Mouse (Mus musculus): ENCODE measurements at regions not wholly inside any gene's neighbourhood (a gene's known extent, or its start where the extent isn't known, plus 50 kb on each side); places are given as distances from the start of the nearest gene placed in this dataset.
A peak's percentile ranks its signal among the peaks of the same experiment; 100 is the strongest.

- DNase-seq, result no peak
Observed at GRCm38 (mm10) chr16:9359399-9360135, 529.7 kb downstream of the 1810013L24Rik start.

DNA sequence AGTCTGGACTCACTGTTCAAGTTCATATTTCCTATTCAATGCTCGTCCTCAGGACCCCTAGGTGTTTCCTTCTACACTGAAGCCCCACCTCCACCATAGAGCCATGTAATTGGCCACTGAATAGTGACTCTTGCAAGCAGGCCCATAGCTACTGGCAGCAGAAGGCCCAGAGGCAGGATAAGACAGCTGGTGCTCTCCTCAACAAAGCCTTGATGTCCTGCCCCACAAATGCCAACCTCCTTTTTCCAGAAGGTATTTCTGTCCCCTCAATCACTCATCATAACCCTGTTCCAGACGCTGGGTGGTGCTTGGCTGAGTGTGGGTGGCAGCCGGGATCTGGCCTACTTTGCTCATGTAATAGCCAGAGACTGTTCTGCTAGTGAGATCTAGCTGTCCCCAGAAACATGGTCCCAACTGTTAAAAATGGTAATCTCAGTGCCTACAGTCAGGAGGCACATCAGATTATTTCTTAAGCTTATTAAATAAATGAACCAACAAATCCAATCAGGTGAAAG, 530.9 kb downstream of the 1810013L24Rik start:
- DNase-seq, result no peak

DNA sequence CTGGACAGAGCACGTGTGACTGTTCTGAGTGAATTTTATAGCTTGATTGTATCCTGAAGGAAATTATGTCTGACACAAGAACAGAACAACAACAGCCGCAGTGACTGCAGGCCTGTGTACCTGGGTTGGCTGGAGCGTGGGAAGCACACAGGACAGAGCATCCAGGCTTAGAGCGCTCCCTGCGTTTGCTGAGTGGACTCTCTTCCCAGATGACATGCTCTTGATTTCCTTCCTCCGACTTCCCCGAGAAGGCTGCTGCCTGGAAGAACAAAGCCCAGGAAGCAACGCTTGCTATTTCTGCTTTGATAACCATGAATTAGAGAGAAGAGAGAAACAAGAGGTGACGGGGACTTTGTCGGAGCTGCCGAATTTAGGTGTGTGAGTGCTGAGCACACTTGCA, 532.2 kb downstream of the 1810013L24Rik start:
- DNase-seq, result no peak

DNA sequence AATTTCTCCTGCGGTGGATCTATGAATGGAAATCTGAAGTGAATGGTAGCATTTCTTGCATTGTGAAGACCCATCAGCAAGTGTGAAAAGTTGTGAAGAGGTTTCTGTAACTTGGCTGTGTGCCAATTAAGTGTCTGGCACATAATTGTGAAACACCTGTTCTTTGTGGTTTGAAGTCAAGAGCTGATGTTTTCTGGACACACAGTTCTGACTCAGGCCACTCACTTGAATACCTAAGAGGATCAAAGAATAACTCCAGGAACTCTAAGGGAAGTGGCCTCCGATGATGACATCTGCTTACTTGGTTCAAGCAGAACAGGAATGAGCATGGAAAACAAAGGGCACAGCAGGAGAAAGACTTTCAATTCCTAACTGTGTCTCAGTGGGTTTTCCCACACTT, 534.2 kb downstream of the 1810013L24Rik start:
- DNase-seq, result peak in 1 of 2 experiments; percentile 17

GRCm38 (mm10) chr16:9390986-9391385, 561.1 kb downstream of the 1810013L24Rik start:
- no peak for DNase-seq

DNA sequence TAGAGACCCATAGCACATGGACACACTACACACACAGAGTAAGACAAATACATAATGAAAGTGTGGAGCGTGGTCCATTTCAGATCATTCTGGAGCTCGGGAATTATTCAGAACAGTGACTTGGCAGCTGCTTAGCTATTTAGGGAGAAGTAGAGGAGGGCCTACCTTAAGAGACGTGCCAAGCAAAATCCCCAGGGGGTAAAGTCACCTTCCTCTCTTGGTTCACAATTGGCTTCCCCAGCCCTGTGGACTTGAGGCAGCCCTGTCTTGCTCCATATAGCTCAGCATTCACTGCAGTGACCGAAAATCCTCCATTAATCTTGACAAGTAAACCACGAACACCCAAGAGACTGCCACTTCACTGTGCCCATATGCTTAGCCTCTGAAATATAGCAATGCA, 574.8 kb downstream of the 1810013L24Rik start:
- no peak for DNase-seq

DNA sequence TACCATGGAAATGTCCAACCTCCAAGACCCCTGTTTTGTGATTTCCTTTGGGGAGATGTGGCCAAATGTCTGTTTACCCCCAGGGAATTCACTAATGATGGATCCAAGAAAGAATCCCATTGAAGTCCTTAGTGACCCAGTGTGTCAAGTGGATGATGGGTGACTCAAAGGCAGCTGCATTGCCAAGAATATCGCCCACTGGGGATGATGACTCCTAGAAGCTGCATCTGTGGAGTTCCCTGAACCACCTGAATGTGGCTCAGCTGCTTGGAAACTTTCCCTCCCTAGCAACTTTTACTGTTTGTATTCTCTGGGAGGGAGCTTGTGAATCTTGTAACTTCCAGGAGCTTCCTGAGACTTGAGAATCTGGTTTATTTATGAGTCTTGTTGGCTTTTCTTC, 578.3 kb downstream of the 1810013L24Rik start:
- no peak for DNase-seq

GRCm38 (mm10) chr16:9430509-9430908, 564.9 kb downstream of the Grin2a start:
- no peak for DNase-seq

DNA sequence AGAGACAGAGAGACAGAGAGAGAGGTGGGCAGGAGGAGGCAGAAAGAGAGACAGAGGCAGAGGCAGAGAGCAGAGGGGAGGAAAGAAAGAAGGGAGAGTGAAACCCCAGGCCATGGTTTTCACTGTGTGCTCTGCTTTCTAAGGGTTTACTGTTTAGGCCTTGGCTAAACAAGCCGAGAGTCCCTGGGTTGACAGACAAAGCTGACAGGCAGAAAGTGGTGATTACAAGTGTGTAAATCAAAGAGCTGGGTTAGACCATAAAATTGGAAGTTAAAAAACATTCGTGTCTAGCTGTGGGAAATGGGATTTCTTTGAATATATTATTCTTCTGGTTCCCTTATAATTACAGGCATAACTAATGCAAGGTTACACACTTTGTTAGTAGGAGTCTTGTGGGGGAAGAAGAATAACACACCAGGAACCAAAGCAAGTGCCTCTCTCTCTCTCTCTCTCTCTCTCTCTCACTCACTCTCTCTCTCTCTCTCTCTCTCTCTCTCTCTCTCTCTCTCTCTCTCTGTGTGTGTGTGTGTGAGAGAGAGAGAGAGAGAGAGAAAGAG, 556.0 kb downstream of the Grin2a start:
- no peak for DNase-seq

- DNase-seq, result no peak
Observed at GRCm38 (mm10) chr16:9439891-9440290, 555.5 kb downstream of the Grin2a start.

GRCm38 (mm10) chr16:9452058-9452457, 543.3 kb downstream of the Grin2a start:
- no peak for DNase-seq

GRCm38 (mm10) chr16:9457574-9457973, 537.8 kb downstream of the Grin2a start:
- no peak for DNase-seq

DNA sequence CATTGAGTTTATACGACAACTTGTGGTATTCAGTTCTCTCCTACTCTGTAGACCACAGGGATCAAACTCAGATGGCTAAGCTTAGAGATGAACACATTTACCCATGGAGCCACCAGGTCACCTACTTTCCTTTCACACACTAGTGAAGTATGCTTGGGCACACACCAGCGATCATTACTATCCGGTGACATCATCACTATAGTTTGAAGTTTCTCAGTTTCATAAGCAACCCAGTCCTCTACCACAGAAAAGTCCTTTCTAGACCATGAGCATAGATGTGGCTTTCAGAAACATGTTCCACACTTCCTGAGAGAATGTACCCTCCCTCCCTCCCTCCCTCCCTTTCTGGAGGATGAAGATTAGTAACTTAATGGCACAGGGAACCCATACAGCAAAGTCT, 532.9 kb downstream of the Grin2a start:
- no peak for DNase-seq

DNA sequence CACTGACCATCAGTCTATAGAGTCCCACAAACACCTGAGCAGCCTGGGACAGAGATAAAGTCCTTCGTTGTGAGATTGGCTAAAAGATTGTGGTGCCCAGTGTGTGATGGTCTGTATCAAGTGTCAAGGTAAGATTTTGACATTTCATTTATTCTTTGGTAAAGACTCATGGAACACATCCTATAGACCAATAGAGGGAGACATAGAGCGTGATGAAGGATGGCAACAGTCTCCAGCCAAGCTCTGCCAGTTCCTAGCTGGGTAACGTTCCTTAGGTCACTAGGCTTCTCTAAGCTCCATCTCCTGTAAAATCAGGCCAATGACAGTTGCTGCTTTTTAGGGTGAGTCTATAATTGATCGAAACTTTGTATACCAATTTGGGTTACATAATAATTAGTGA, 526.0 kb downstream of the Grin2a start:
- no peak for DNase-seq

DNA sequence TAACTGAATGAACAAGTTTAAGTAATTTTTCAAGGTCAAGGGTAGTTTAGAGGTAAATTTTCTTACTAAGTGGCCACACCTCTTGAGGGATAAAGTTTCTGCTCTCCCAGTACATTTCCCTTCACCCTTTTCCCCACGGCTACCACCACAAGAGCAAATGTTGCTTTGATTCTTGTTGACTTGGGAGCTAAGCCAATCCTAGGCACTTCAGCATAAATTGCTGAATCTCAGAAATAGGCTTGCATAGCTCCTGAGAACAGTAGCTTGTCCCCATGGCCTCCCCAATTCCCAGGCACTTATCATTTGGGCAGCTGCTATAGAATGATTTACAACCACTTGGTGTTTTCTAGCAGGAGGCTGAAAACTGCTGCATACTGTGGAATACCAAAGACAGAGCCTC, 510.1 kb downstream of the Grin2a start:
- DNase-seq, result no peak

DNA sequence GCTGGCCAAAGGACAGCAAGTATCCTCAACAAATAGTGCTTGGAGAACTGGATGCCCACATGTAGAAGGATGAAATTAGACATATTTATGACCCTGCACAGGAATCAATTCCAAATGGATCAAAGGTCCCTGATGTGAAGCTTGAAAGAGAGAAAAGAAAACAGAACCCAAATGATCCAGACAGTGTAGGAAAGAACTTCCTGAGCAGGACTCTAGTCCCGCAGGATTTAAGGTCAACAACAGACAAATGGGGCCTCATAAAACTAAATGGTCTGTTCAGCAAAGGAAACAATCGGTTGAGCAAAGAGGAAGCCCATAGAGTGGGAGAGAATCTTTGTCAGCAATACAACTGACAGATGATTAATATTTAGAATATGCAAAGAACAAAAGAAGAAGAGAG, 497.1 kb downstream of the Grin2a start:
- DNase-seq, result no peak

- peak; percentile 43 to 64 for DNase-seq
Observed at GRCm38 (mm10) chr16:9501713-9502112, 493.6 kb downstream of the Grin2a start.

DNA sequence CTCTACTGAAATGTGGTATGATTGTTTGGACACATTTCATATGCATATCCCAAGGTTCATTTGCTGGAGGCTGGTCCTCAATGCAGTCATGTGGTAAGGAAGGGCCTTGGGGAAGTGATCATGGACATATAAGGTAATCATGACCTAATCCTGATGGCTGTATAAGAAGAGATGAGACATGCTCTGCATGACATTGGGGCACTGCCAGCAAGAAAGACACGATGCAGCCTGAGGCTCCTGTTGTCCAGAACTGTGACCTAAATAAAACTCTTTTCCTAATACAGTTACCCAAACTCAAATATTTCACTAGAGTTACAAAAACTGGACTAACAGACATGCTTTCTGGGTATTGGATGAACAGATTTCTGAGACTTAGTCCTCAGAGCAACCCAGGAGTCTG, 485.7 kb downstream of the Grin2a start:
- no peak for DNase-seq

DNA sequence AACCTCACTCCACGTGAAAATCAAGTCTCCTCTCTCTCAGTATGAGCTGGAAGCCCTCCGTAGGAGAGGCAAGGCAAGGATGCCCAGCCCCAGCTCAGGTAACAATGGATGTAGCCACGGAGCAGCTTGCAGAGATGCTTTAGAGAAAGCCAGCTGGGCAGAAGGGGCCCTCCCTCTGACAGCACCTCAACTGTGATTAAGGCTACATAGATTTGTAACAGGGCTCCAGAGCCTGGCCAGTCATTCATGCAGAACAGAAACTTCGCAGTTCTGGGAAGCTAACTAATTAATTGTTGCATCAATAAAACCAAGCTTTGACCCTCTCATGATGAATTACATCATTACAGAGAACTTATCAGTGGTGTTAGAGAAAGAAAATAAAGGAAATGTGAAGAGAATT, 480.8 kb downstream of the Grin2a start:
- DNase-seq, result no peak

Data from lung, postnatal 4 days (tissue).